Mouse (Mus musculus) cerebellum, postnatal 10 days (tissue): ENCODE data around the gene Cyba.

Experiments used
- DNase-seq, 2 experiments: peaks; one replicate each; pipeline ENCODE4 v3.0.0; 2021; ENCODE audit warnings: mixed read lengths in 2 of 2

The Cyba gene

DNA sequence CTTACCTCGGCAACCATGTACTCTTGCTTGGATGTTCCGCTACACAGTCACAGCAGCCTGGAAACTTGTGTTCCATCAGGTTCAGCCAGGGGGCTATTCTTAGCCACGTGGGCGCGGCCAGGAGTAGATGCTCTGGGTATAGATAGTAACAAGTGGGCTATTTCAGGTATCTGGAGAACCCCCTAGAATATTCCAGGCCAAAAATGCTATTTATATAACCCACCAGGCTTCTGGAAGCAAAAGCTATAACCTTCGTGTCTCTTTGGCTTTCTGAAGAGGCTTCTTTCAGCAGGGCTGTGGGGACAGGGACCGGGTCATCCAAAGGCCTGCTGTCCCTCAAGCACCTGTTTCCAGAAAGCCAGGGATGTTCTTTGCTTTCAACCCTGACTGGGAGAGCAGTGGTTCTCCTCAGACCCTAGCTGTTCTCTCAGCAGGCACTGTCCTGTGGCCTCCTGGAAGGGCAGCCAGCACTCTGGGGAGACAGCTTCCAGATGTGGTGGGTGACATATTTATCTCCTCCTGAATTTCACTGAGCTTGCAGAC, 18.5 kb upstream of the Cyba start:
- DNase-seq = no peak

- no peak for DNase-seq
Observed at GRCm38 (mm10) chr8:122445203-122445602, 12.5 kb upstream of the Cyba start.

DNA sequence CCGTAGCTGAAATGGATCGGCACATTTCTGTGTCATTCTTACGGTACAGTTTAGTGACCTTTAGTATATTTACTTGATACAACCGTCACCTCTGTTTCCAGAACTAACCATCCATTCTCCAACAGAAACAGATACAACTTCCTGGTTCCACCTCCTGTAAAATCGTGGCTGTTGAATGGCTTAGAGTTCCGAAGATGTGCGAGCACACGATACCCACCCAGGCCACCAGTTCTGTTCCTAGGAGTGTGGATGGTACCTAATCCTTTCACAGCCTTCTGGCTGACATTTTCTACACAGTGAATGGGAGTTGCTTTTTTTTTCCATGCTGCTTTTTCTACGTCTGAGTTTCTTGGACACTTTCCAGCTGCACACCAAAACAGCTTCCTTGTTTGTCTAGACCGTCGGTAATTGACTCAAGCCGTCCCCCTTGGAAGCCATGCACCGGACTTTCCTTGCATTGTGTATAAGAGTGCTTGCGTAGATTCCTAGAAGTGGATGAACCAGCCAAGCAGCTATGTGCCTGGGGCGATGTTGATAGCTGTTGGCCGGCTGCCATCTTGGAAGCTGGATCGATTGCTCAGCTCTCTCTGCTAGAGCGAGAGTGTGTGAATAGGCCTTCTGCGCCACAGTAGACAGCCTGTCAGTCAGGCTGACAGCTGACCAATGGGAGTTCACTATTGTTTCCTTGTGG, 11.5 kb upstream of the Cyba start:
- DNase-seq = peak; percentile 94

GRCm38 (mm10) chr8:122443262-122444006, 10.7 kb upstream of the Cyba start, which contains the start of gene Mvd:
TSS of gene Mvd (minus strand) at chr8:122443422.
- peak; percentile 99 for DNase-seq

DNA sequence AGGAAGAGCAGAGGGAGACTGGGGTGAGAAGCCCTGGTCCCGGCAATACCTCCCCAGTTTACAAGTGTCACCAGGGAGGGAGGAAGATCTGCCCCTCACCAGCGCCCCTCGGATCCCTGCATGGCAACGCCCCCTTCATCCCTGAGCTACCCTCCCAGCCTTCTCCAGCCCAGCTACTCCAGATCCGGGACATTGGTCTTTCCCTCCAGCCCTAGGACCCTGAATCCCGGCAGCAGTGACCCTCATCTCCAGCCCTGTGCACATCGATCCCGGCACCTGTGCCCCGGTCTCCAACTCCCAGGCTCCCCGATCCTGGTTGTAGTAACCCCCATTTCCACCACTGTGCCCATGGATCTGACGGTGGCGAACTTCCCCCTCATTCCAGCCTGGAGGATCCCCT, 10.1 kb upstream of the Cyba start:
- DNase-seq = peak in 1 of 2 experiments; percentile 51

DNA sequence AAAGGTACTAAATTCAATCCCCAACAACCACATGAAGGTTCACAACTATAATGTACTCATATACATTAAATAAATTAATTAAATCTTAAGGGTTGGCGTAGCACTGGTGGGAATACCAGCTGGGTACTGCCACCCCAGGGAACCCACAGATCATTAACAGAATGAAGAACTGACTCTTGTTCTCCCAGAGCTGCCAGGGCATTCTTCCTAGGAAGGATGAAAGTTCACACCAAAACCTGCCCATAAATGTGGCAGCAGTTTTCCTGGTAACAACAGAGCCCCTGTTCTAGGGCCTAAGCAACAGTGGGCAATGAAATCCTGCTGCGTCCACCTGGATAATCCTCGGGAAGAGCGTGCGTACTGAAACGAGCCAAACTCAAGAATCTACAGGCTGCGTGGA, 9.6 kb upstream of the Cyba start:
- DNase-seq = no peak

DNA sequence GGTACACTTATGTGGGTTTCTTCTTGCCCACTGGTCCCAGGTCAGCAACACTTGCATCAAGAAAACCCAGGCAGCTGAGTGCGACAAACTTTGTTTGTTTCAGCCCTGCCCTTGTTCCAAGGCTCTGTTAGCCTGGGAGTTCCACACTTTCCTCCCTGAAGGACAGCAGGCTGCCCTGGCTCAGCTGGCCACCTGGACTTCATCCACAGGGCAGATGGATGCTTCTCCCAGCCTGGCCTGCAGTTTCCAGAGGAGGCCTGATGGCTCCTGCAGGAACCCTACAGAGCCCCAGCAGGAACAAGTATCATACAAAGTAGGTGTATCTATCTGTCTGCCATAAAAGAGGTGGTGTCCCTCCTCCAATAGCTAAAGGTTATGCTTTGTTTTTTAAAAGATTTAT, 8.6 kb upstream of the Cyba start:
- peak; percentile 58 to 71 for DNase-seq

DNA sequence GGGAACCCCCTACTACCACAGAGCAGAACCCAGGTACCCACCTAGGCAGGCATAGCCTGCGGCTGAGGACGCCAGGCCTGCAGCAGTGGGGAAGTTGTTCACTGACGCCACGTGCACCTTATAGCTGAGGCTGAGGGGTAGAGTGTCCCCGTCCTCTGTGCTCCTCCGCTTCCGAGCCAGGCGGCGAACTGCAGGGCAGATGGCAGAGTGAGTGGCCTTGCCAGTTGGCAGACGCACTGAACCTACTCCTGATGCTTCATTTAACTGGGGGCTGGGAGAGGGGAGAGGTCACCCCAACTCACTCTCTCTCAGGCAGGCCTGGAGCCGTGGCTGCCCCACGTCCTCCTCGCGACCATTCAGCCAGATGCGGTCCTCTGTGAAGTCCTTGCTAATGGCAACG, 6.6 kb upstream of the Cyba start:
- DNase-seq = peak; percentile 88 to 92

DNA sequence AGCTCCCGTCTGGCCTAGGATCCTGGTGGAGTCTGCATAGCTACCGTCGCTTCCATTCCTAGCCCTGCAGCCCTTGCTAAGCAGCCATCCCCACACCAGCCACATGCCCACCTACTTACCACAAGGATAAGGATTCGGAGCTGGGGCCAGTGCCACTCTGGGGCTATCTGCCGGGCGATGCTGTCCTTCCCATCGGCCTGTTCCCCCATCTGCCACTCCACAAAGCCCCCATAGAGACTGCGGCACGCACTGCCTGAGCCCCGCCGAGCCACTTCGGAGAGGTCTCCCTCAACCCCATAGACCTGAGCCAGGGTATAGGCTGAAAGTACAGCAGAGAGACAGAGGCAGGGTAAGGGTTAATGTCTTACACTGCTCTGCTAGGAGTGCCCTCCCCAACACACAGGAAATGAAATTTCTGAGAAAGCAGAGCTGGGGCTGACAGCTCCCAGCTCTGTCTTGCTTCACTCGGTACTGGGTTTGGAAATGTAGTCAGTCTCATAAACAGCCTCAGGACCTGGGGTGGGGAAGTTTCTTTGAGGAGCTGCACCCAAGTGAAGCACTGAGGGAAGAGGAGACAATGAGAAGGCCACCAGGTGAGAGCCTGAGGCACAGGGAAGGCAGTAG, 5.1 kb upstream of the Cyba start:
- no peak for DNase-seq

DNA sequence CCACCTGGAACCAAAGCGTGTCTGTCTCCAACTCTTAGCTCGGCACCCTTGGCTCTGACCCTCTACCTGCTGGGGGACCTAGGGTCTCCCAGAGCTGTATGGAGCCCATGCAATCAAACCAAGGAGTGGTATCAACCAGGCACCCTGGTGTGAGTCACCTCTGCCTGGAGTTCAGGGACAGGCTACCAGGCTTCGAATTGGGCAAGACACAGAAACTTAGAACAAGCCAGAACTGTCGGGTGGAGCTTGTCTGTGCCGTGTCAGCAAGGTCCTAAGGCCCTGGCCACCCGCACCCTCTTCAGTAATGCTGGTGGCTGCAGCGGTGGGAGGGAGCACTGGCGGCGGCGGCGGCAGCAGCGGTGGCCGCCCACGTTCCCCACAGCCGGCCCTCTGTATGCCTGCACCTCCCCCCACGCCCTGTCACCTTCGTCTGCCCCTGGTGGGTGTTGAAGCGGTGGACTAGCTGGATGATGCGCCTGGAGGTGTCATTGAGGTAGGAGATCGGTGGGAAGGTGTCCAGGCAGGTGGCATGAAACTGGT, 3.9 kb upstream of the Cyba start:
- DNase-seq = no peak

GRCm38 (mm10) chr8:122436146-122436545, 3.4 kb upstream of the Cyba start:
- no peak for DNase-seq

GRCm38 (mm10) chr8:122435375-122435774, 2.6 kb upstream of the Cyba start:
- no peak for DNase-seq

GRCm38 (mm10) chr8:122433269-122433905, 657 bp upstream of the Cyba start:
- DNase-seq = peak in 1 of 2 experiments; percentile 37

DNA sequence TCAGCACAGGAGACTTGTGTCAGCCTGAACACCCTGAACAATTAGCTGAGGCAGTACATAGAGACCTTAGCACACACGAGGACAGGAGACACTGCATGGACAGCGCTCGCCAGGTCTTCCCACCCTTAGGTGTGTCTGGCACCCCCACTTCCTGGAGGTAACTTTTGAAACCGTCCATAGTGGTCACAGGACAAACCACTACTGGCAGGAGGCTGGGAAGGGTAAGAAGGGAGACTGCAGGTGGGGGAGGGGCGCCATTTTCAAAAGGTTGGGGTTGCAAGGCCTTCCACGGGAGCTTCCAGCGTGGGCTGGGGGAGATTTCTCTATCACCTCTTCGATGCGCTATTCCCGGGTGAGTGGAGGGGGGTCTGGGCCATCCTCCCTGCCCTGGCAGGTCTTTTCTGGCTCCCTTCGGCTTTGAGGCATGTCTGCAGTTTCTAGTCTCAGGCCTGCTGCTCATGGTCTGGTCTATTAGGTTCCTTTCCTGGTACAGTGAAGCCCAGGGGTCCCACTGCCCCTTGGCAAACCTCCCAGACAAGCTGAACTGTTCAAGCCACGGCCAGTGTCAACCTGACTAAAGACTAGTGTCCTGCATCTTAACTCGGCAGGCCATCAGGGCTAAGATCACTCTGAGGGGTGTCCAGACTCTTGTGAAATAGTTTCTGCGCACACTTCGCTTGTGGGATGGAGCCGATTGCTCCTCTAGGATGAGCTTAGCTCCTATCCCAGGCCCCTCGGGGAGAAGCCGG, 862 bp downstream of the Cyba start:
- peak; percentile 64 to 66 for DNase-seq

GRCm38 (mm10) chr8:122430646-122431045, 2.1 kb downstream of the Cyba start:
- no peak for DNase-seq

- DNase-seq = no peak
Observed at GRCm38 (mm10) chr8:122430058-122430636, 2.6 kb downstream of the Cyba start.

DNA sequence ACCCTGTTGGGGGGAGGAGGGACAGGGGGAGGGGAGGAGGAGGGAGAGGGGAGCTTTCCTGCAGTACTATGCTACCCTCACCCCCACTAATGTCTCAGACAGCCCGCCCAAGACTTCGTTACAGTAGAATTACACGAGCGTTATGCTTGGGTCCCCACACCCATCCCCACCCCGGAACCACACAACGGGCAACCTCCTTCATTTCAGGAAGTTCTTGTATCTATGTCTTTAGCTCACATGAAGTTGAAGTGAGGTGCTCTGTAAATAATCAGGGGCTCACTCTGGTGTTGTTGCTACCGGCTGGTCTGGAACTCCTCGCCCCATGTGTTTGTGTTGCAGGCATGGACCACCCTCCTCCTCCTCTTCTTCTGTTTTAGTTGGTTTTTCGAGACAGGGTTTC, 4.6 kb downstream of the Cyba start:
- no peak for DNase-seq

DNA sequence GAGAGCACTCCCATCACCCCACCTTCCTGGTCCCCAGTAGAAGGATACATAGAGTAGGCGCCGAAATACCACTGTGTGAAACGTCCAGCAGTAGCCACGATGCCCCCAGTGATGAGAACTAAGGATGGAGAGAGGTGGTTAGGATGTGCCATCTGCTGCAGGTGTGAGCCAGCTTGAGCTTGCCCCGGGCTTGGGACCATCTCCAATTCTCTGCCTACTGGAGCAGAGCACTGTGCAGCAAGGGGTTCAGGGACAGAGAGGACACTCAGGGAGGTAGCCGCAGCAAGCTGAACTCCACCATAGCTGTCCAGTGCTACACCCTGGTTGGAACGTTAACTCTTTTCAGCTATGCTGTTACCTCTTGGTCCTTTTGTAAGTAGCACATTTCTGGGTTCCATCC, 5.1 kb downstream of the Cyba start:
- peak; percentile 74 to 75 for DNase-seq

DNA sequence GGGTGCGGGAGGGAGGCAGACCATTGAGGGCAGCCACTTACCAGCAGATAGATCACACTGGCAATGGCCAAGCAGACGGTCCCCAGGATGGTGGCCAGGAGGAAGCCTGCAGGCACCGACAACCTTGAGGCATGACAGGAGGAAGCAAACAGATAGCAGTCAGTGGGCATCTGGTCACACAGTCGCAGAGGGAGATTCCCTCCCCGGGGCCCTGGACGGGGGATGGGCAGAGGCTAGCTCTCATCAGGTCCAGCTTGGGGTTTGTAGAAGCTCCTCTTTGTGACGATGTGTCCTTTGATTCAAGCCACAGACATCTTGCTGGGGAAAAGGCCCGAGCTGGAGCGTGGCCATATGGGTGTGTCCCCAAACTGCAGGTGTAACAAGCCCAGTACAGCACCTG, 6.6 kb downstream of the Cyba start:
- DNase-seq = peak in 1 of 2 experiments; percentile 45

DNA sequence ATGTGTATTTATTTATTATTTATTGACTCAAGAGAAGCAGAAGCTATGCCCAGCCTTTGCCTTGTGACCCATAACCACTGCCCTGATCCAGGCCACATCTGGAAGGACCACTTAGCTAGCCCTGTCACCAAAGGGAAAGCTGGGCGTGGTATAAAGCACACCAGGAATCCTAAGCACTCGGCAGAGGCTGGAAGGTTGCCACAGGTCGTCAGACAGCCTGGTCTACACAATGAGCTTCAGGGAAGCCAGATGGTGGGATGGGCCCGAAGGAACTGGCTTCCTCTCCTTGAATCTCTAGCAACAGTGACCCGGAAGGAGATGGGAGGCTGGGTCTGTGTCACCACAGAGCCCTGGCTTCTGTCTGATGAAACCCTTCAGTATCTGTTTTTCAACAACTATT, 9.1 kb downstream of the Cyba start:
- DNase-seq = peak; percentile 78 to 79

DNA sequence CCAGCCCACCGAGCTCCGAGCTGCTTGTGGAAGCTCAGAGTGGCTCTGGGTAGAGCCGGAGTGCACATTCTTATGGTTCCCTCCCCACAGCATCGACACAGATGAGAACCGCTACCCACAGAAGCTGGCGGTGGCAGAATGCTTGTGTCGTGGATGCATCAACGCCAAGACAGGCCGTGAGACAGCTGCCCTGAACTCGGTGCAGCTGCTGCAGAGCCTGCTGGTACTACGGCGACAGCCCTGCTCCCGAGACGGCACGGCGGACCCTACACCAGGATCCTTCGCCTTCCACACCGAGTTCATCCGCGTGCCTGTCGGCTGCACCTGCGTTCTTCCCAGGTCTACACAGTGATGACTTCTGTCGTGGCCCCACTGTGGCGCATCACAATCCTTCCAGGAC, 9.5 kb downstream of the Cyba start:
- DNase-seq = no peak
